Mouse (Mus musculus): ENCODE measurements around the gene Mroh2a. TPM values are rescaled to one million over a fixed set of nuclear protein-coding genes. Genes with fewer than 3 reads are reported as not detected.

The Mroh2a gene
- polyA plus RNA-seq, 1 experiment: not detected

- H3K4me3 ChIP-seq (ENCODE audit: insufficient read depth, low read length): no peak overlapping the region
- no peaks in the 10 kb centered on the region for H3K4me1 ChIP-seq (ENCODE audit: control insufficient read depth, insufficient read depth, low read length)
- H3K27ac ChIP-seq (ENCODE audit: insufficient read depth, low read length): no peak overlapping the region
- TF ChIP-seq CTCF (IDR thresholded peaks at IDR 0.05; ENCODE audit: extremely low read depth, insufficient read depth, low read length): no peak
- TF ChIP-seq POLR2A (IDR thresholded peaks at IDR 0.05; ENCODE audit: extremely low read depth, insufficient read depth, low read length): no peak
Observed at GRCm38 (mm10) chr1:88233421-88234247, 6.8 kb downstream of the Mroh2a start.

- no peaks in the 10 kb centered on the region for H3K4me1 ChIP-seq (ENCODE audit: control insufficient read depth, insufficient read depth, low read length)
- no peak overlapping the region for H3K4me3 ChIP-seq (ENCODE audit: insufficient read depth, low read length)
- no peak overlapping the region for H3K27ac ChIP-seq (ENCODE audit: insufficient read depth, low read length)
- TF ChIP-seq CTCF (IDR thresholded peaks at IDR 0.05; ENCODE audit: extremely low read depth, insufficient read depth, low read length) (no peak), POLR2A (IDR thresholded peaks at IDR 0.05; ENCODE audit: extremely low read depth, insufficient read depth, low read length) (no peak)
Observed at GRCm38 (mm10) chr1:88234248-88234610, 7.4 kb downstream of the Mroh2a start.

GRCm38 (mm10) chr1:88234646-88235045 is 7.9 kb downstream of the Mroh2a start:
- H3K27ac ChIP-seq (ENCODE audit: insufficient read depth, low read length): no peak overlapping the region
- no peak for TF ChIP-seq POLR2A (IDR thresholded peaks at IDR 0.05; ENCODE audit: extremely low read depth, insufficient read depth, low read length)
- no peak for TF ChIP-seq CTCF (IDR thresholded peaks at IDR 0.05; ENCODE audit: extremely low read depth, insufficient read depth, low read length)
- H3K4me1 ChIP-seq (ENCODE audit: control insufficient read depth, insufficient read depth, low read length): no peaks in the 10 kb centered on the region
- H3K4me3 ChIP-seq (ENCODE audit: insufficient read depth, low read length): no peak overlapping the region

- no peaks in the 10 kb centered on the region for H3K4me1 ChIP-seq (ENCODE audit: control insufficient read depth, insufficient read depth, low read length)
- H3K4me3 ChIP-seq (ENCODE audit: insufficient read depth, low read length): no peak overlapping the region
- no peak for TF ChIP-seq CTCF (IDR thresholded peaks at IDR 0.05; ENCODE audit: extremely low read depth, insufficient read depth, low read length)
- TF ChIP-seq POLR2A (IDR thresholded peaks at IDR 0.05; ENCODE audit: extremely low read depth, insufficient read depth, low read length): no peak
- no peak overlapping the region for H3K27ac ChIP-seq (ENCODE audit: insufficient read depth, low read length)
Observed at GRCm38 (mm10) chr1:88235046-88235893, 8.5 kb downstream of the Mroh2a start.

- H3K4me3 ChIP-seq (ENCODE audit: insufficient read depth, low read length): no peak overlapping the region
- H3K4me1 ChIP-seq (ENCODE audit: control insufficient read depth, insufficient read depth, low read length): no peaks in the 10 kb centered on the region
- no peak for TF ChIP-seq POLR2A (IDR thresholded peaks at IDR 0.05; ENCODE audit: extremely low read depth, insufficient read depth, low read length)
- TF ChIP-seq CTCF (IDR thresholded peaks at IDR 0.05; ENCODE audit: extremely low read depth, insufficient read depth, low read length): no peak
- no peak overlapping the region for H3K27ac ChIP-seq (ENCODE audit: insufficient read depth, low read length)
Observed at GRCm38 (mm10) chr1:88235894-88236415, 9.2 kb downstream of the Mroh2a start.

GRCm38 (mm10) chr1:88237311-88237710 is 10.5 kb downstream of the Mroh2a start:
- Histone ChIP-seq H3K4me3 (ENCODE audit: insufficient read depth, low read length) (no peak overlapping the region), H3K27ac (ENCODE audit: insufficient read depth, low read length) (no peak overlapping the region), H3K4me1 (ENCODE audit: control insufficient read depth, insufficient read depth, low read length) (no peaks in the 10 kb centered on the region)
- TF ChIP-seq CTCF (IDR thresholded peaks at IDR 0.05; ENCODE audit: extremely low read depth, insufficient read depth, low read length) (no peak), POLR2A (IDR thresholded peaks at IDR 0.05; ENCODE audit: extremely low read depth, insufficient read depth, low read length) (no peak)

GRCm38 (mm10) chr1:88238771-88239170 is 12.0 kb downstream of the Mroh2a start:
- no peak for TF ChIP-seq POLR2A (IDR thresholded peaks at IDR 0.05; ENCODE audit: extremely low read depth, insufficient read depth, low read length)
- TF ChIP-seq CTCF (IDR thresholded peaks at IDR 0.05; ENCODE audit: extremely low read depth, insufficient read depth, low read length): no peak
- H3K4me3 ChIP-seq (ENCODE audit: insufficient read depth, low read length): no peak overlapping the region
- H3K4me1 ChIP-seq (ENCODE audit: control insufficient read depth, insufficient read depth, low read length): no peaks in the 10 kb centered on the region
- no peak overlapping the region for H3K27ac ChIP-seq (ENCODE audit: insufficient read depth, low read length)

- Histone ChIP-seq H3K4me3 (ENCODE audit: insufficient read depth, low read length) (no peak overlapping the region), H3K4me1 (ENCODE audit: control insufficient read depth, insufficient read depth, low read length) (no peaks in the 10 kb centered on the region), H3K27ac (ENCODE audit: insufficient read depth, low read length) (no peak overlapping the region)
- TF ChIP-seq POLR2A (IDR thresholded peaks at IDR 0.05; ENCODE audit: extremely low read depth, insufficient read depth, low read length) (no peak), CTCF (IDR thresholded peaks at IDR 0.05; ENCODE audit: extremely low read depth, insufficient read depth, low read length) (no peak)
Observed at GRCm38 (mm10) chr1:88240072-88240471, 13.3 kb downstream of the Mroh2a start.

GRCm38 (mm10) chr1:88240579-88240978 is 13.8 kb downstream of the Mroh2a start:
- no peaks in the 10 kb centered on the region for H3K4me1 ChIP-seq (ENCODE audit: control insufficient read depth, insufficient read depth, low read length)
- no peak overlapping the region for H3K4me3 ChIP-seq (ENCODE audit: insufficient read depth, low read length)
- no peak overlapping the region for H3K27ac ChIP-seq (ENCODE audit: insufficient read depth, low read length)
- no peak for TF ChIP-seq POLR2A (IDR thresholded peaks at IDR 0.05; ENCODE audit: extremely low read depth, insufficient read depth, low read length)
- TF ChIP-seq CTCF (IDR thresholded peaks at IDR 0.05; ENCODE audit: extremely low read depth, insufficient read depth, low read length): no peak

All from cortical plate, adult 2 months (tissue).